Mouse (Mus musculus) erythroblast, embryonic 14.5 days (primary cell): ENCODE data around the gene Arpc1b. TPM values are rescaled to one million over a fixed set of nuclear protein-coding genes. Genes with fewer than 3 reads are reported as not detected.
"Not testable (repeated sequence)": the region's sequence is repeated elsewhere in the genome, so short reads cannot be mapped to it uniquely, and the experiment has no call there.

ENCODE experiments used
- H3K27me3 ChIP-seq: 2 replicates; pipeline ENCODE4 v1.6.1; 2012; ENCODE audit warnings: inconsistent platforms; ENCODE audit not compliant: control insufficient read depth
- H3K36me3 ChIP-seq: 2 replicates; pipeline ENCODE4 v1.6.1; 2012; ENCODE audit warnings: mild to moderate bottlenecking, inconsistent platforms; ENCODE audit not compliant: control insufficient read depth
- H3K4me1 ChIP-seq: 2 replicates; pipeline ENCODE4 v1.6.1; 2012; ENCODE audit warnings: inconsistent platforms; ENCODE audit not compliant: control insufficient read depth
- H3K4me3 ChIP-seq: replicated peaks from 2 replicates; pipeline ENCODE3; 2012; ENCODE audit warnings: moderate library complexity, mild to moderate bottlenecking, inconsistent platforms
- H3K9me3 ChIP-seq: 2 replicates; pipeline ENCODE4 v1.6.1; 2012; ENCODE audit warnings: low read length, inconsistent platforms, mixed read lengths; ENCODE audit not compliant: control insufficient read depth
- GATA1 ChIP-seq: IDR thresholded peaks from 2 replicates; pipeline ENCODE4 v1.6.1; 2012; ENCODE audit warnings: low read length, inconsistent platforms, mixed read lengths
- TAL1 ChIP-seq: IDR thresholded peaks from 3 replicates; pipeline ENCODE4 v1.6.1; 2012; ENCODE audit warnings: low read length, inconsistent platforms, mixed read lengths
- polyA plus RNA-seq: library from polyadenylated mRNA; stranded (reverse); fragments of >175 nt; gene quantifications from 2 replicates; pipeline ENCODE4 v1.2.3, GENCODE M21; 2012

The Arpc1b gene
- polyA plus RNA-seq, 1 experiment = 5.7 TPM

DNA sequence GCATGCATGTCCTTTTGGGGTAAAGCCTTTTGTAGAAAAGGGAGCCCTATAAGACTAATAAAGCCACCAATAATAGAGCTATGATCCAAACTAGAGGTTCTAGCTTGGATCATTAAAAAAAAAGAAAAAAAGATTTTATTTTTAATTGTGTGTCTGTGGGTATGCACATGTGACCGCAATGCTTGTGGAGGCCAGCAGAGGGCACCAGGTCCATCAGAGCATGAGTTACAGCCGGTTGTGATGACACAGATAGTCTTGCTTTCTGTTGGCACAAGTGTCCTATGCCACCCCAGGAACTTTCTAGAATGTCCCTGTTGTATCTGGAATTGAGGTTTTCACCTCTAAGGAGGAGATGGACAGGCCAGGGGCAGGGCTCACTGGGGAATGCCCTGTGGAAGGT is 5.4 kb downstream of the Arpc1b start:
- Histone ChIP-seq H3K36me3 (peaks cover 27% of the 10 kb centered on the region), H3K27me3 (peaks cover 22% of the 10 kb centered on the region), H3K9me3 (peaks cover 7% of the 10 kb centered on the region), H3K4me1 (peaks cover 8% of the 10 kb centered on the region), H3K4me3 (no peak overlapping the region)
- TF ChIP-seq GATA1 = no peak
- TF ChIP-seq TAL1 = no peak

DNA sequence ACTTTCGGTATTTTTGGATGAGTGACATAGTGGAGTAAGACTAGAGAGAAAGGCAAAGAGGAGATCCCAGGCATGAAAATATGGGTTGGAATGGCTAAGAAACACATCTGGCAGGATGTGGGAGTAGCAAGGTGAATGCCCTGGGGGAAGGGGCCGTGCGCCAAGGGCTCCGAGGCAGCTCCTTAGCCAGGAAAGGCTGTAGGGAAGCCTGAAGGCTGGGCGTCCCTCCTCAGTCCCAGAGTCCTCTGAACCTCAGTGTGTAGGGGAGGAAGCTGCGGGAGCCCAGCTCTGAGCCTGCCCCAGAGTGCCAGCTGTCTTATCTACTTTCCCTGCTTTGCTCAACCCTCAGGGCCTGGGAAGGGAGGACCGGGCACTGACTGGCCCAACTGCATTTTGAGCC is 6.9 kb downstream of the Arpc1b start:
- peaks cover 42% of the 10 kb centered on the region for H3K36me3 ChIP-seq
- H3K27me3 ChIP-seq = peaks cover 9% of the 10 kb centered on the region
- peaks cover 2% of the 10 kb centered on the region; the same call in 1 of the 2 replicates for H3K4me1 ChIP-seq
- H3K9me3 ChIP-seq = peaks cover 7% of the 10 kb centered on the region
- TF ChIP-seq GATA1 (no peak), TAL1 (no peak)
- H3K4me3 ChIP-seq = no peak overlapping the region

DNA sequence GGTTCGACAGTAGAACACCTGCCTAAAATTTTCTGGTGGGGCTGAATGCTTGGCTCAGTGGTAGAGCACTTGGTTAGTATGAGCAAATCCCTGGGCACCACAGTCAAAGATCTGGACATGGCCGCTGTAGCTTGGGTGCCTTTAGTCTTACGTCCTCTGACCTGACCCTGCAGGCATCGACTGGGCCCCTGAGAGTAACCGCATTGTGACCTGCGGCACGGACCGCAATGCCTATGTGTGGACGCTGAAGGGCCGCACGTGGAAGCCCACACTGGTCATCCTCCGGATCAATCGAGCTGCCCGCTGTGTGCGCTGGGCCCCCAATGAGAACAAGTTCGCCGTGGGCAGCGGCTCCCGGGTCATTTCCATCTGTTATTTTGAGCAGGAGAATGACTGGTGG is 9.4 kb downstream of the Arpc1b start:
- no peak overlapping the region for H3K4me3 ChIP-seq
- H3K27me3 ChIP-seq = no peaks in the 10 kb centered on the region
- peaks cover 9% of the 10 kb centered on the region for H3K9me3 ChIP-seq
- H3K36me3 ChIP-seq = peaks cover 64% of the 10 kb centered on the region
- H3K4me1 ChIP-seq = peaks cover 2% of the 10 kb centered on the region; the same call in 1 of the 2 replicates
- TF ChIP-seq GATA1 (no peak), TAL1 (no peak)

DNA sequence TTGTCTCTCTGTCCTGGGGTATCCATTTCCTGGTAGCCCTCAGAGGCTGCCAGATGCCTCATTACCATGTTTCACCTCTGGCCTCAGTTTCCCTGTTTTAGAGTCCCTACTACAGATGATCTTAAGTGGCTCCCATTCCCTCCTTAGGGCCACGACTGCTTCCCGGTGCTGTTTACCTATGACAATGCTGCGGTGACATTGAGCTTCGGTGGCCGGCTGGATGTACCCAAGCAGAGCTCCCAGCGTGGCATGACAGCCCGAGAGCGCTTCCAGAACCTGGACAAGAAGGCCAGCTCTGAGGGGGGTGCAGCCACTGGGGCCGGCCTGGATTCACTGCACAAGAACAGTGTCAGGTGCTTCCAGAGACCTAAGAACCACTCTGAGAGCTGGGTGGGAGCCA is 12.6 kb downstream of the Arpc1b start:
- TF ChIP-seq TAL1 (no peak), GATA1 (no peak)
- H3K27me3 ChIP-seq = no peaks in the 10 kb centered on the region
- peaks cover 5% of the 10 kb centered on the region; the same call in 1 of the 2 replicates for H3K9me3 ChIP-seq
- no peak overlapping the region for H3K4me3 ChIP-seq
- H3K36me3 ChIP-seq = peaks cover 92% of the 10 kb centered on the region
- H3K4me1 ChIP-seq = no peaks in the 10 kb centered on the region; the same call in 1 of the 2 replicates

DNA sequence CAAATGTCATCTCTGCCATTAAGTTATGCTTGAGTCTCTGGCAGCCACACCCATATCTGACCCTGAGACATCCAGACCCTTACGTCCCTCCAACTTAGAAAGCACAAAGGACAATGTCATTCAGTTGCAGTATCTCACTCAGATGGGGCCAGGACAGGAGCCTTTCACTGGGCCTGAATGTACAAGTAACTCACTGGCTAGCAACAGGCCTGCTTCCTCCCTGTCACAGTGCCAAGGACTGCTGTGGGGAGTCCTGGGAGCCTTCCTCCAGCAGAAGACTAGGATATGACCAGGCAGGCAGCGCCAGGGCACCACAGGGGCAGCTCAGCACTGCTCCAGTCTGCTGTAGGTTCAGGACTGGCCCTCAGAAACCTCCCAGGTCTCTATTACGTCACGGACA is 15.1 kb downstream of the Arpc1b start:
- Histone ChIP-seq H3K36me3 (peaks cover 97% of the 10 kb centered on the region), H3K4me3 (no peak overlapping the region), H3K27me3 (no peaks in the 10 kb centered on the region), H3K9me3 (peaks cover 2% of the 10 kb centered on the region; the same call in 1 of the 2 replicates), H3K4me1 (no peaks in the 10 kb centered on the region)
- no peak for TF ChIP-seq GATA1

DNA sequence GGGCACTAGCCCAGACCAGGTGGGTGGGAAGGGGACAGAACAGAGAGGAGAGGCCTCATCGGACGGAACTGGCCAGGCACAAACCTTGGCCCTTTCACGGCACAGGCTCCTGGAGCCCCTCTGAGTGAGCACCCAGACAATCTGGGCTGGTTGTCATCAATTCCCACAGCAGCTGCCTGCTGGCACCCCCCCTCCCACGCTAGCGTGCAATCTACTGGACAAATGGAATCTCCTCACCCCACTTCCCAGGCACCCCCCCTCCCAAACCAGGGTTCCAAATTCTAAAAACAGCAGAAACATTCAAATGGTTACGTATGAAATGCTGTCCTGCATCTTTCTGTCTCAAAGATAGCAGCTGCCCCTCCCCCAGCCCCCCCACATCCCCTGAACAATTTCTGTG is 15.8 kb downstream of the Arpc1b start:
- H3K36me3 ChIP-seq = peaks cover 97% of the 10 kb centered on the region
- H3K27me3 ChIP-seq, H3K4me1 ChIP-seq, H3K4me3 ChIP-seq, H3K9me3 ChIP-seq: not testable (repeated sequence)

DNA sequence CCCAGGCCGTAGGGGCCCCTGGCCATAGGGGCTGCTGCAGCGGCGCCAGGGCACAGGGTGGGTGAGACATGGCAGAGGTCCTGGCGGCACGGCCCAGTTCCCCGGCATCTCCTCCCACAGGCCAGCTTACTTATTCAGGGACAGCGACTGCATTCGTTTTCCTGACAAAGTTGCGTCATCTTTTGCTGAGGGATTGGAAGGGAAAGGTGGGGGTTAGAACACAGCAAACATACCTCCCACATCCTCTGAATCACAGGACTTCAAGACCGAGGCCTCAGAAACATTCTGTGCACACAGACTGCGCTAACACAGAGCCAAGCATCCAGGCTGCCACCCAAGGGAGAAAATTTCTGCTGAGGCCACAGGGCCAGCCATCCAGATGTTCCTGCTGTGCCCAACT is 16.2 kb downstream of the Arpc1b start:
- peaks cover 2% of the 10 kb centered on the region; the same call in 1 of the 2 replicates for H3K9me3 ChIP-seq
- H3K36me3 ChIP-seq = peaks cover 97% of the 10 kb centered on the region
- H3K27me3 ChIP-seq = no peaks in the 10 kb centered on the region
- H3K4me1 ChIP-seq = no peaks in the 10 kb centered on the region
- no peak overlapping the region for H3K4me3 ChIP-seq
- TF ChIP-seq GATA1 = no peak

DNA sequence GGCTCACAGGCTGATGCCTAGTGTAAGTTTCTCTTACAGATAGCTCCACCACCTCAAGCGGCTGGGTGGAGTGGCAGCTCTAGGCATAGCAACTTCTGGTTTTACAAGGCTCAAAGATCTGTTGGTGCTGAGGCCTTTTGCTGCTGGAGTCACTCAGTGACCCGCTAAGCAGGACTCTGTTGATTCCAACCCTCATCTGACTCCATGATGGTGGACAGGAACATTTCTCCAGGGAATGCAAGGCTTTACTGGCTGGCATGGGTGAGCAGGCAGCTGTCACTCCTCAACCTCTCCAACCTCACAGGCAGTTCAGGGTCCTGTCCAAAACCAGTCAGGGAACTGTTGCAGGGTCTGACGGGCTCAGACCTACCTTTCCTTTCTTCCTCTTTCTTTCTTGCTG is 17.0 kb downstream of the Arpc1b start:
- H3K27me3 ChIP-seq = no peaks in the 10 kb centered on the region
- H3K36me3 ChIP-seq = peaks cover 96% of the 10 kb centered on the region
- no peaks in the 10 kb centered on the region for H3K4me1 ChIP-seq
- peaks cover 2% of the 10 kb centered on the region; the same call in 1 of the 2 replicates for H3K9me3 ChIP-seq
- no peak overlapping the region for H3K4me3 ChIP-seq
- TF ChIP-seq GATA1 (no peak), TAL1 (no peak)

DNA sequence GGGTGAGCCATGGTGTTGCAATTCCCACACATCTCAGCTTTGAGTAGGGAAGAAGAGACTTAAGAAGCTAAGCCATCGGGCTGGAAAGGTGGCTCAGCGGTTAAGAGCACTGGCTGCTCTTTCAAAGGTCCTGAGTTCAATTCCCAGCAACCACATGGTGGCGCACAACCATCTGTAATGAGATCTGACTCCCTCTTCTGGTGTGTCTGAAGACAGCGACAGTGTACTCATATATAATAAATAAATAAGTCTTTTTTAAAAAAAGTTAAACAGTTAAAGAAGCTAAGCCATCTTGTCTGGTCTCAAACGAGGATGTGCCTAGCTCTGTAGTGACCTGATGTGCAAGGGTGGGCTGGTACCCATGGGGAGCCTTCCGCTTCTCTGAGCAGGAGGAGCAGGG is 19.3 kb downstream of the Arpc1b start:
- peaks cover 98% of the 10 kb centered on the region for H3K36me3 ChIP-seq
- H3K9me3 ChIP-seq, H3K4me3 ChIP-seq, H3K27me3 ChIP-seq: not testable (repeated sequence)
- H3K4me1 ChIP-seq = peaks cover 20% of the 10 kb centered on the region

DNA sequence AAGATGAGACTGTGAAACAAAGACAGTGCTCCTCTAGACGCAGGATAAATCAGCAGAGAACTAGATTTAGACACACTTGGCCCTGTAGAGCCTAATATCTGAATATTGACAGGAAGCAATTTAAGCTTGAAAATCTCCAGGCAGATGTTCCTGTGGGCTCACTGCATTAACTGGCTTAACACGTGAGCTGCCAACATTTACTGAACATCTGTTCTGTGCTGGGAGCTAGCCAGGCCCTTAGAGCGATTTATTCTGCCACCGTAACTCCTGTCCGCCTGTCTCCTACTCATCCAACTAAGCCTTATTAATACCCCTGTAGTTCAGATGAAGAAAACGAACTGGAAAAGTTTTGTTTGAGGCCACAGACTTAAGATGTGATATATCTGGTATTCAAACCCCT is 24.8 kb downstream of the Arpc1b start:
- Histone ChIP-seq H3K27me3 (no peaks in the 10 kb centered on the region), H3K4me1 (peaks cover 62% of the 10 kb centered on the region), H3K36me3 (peaks cover 70% of the 10 kb centered on the region), H3K4me3 (peak overlapping the region; percentile 99), H3K9me3 (no peaks in the 10 kb centered on the region)
- no peak for TF ChIP-seq TAL1
- TF ChIP-seq GATA1 = no peak
